8 mouse cellular contexts compared by ENCODE assay signal in the genomic region with DNA sequence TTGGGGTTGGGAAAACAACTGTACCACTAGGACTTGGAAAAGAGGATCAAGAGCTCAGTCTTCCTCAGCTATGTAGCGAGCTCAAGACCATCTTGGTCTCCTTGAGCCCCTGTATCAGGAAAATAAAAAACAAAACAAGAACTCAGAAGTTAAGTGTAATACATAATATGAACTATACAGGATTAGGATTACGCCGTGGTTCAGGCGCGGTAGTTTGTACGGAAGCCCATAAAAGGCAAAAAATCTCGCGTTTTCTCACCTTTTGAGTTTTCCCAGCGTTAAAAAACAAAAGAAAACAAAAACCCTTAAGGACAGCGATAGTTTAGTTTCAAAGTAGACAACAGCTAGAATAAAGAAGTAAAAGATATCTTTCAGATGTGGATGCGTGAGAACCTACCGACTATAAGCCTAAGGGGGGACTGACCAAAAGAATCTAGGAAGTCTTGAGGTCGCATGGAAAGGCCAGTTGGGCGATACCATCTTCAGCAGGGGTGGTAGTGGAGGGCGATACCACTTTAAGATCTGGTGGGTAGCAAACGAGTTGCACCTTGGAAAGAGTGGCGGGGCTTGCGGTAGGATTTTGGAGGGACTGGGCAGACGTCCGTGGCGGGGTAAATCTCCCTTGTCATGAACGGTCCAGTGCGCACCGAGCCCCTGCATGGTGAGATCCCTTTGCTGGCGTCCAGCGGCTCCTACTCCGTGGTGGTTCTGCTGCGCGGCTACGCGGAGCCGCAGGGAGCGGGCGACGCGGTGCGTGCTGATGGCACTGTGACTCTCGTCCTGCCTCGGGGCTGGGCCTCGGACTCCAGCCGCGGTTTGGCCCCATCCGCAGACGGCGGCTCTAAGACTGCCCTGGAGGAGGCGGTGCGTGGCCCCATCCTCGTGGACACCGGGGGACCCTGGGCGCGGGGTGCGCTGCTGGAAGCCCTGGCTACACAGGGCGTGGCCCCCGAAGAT. TPM values are rescaled to one million over a fixed set of nuclear protein-coding genes. Genes with fewer than 3 reads are reported as not detected.
DNase-seq lines count a peak whose midpoint lies in the region; ATAC-seq lines count a peak whose summit lies in the region.

TSS of gene Mblac1 (plus strand) at position 544 of the 957 bp plus-strand sequence.

- H3K27me3 ChIP-seq in hindbrain, embryonic 13.5 days, result no peaks in the 10 kb centered on the region

- peak within 1 kb of the TSS; percentile 94 for H3K4me2 ChIP-seq in hindbrain, embryonic 13.5 days

- DNase-seq in NIH3T3 (ENCODE audit: low read depth), result peak; percentile 93
- peak; percentile 88 for DNase-seq in cerebellum, adult 9-11 months
- peak; percentile 61 to 73 for DNase-seq in frontal cortex, postnatal 10 days (ENCODE audit: low spot score in 2 of 2)
- peak; percentile 77 for DNase-seq in left cerebral cortex, adult 11 months (ENCODE audit: low spot score)
- peak; percentile 87 to 89 for DNase-seq in lung, postnatal 4 days
- DNase-seq in retina, postnatal 7 days (ENCODE audit: low read depth, low spot score), result peak; percentile 78
- DNase-seq in urinary bladder, adult 2 months (ENCODE audit: low spot score), result peak; percentile 75

- H3K4me3 ChIP-seq in hindbrain, embryonic 13.5 days, result peak within 1 kb of the TSS; percentile 68

- WGBS in hindbrain, embryonic 13.5 days, result 8% methylated on average over 54 of the region's 54 CpGs

- H3K9me3 ChIP-seq in hindbrain, embryonic 13.5 days, result no peaks in the 10 kb centered on the region

- peaks cover 20% of the 10 kb centered on the region for H3K4me1 ChIP-seq in hindbrain, embryonic 13.5 days (replicated peaks)

- peaks cover 36% of the 10 kb centered on the region for H3K36me3 ChIP-seq in hindbrain, embryonic 13.5 days

- H3K27ac ChIP-seq in hindbrain, embryonic 13.5 days, result peak within 1 kb of the TSS; percentile 92

- peak within 1 kb of the TSS; percentile 87 for H3K9ac ChIP-seq in hindbrain, embryonic 13.5 days

- peak; percentile 85 for ATAC-seq in hindbrain, embryonic 13.5 days (ENCODE audit: low FRiP score)

RNA-seq across cellular contexts. Expression of gene Mblac1, which starts in this region (rescaled TPM):
- 13.5 and 14.6 TPM in 2 replicates for polyA plus RNA-seq in hindbrain, embryonic 13.5 days (2015; fragmentation: Nextera tagmentation; extraction: Ambion mirVana)
- polyA plus RNA-seq in urinary bladder, adult 2 months (2012; rRNA removed), result 5.3 and 5.8 TPM in 2 replicates

Comparison
In these comparisons a context has a peak if more than half of its experiments do, and no peak if none do; other contexts are left out.
1. Peak in every context shown above with its lines: DNase-seq, ATAC-seq, H3K4me3 ChIP-seq and H3K27ac ChIP-seq.